Mouse (Mus musculus): ENCODE data around the gene Smg6. TPM values are rescaled to one million over a fixed set of nuclear protein-coding genes. Genes with fewer than 3 reads are reported as not detected.
"Not testable (repeated sequence)": the region's sequence is repeated elsewhere in the genome, so short reads cannot be mapped to it uniquely, and the experiment has no call there.

Smg6 gene
- total RNA-seq, 2 experiments from 2014 or later: 30.3 to 31.4 TPM

GRCm38 (mm10) chr11:74991290-74991689 lies 65.7 kb downstream of the Smg6 start:
- DNase-seq (ENCODE audit: low spot score in 2 of 2): no peak

DNA sequence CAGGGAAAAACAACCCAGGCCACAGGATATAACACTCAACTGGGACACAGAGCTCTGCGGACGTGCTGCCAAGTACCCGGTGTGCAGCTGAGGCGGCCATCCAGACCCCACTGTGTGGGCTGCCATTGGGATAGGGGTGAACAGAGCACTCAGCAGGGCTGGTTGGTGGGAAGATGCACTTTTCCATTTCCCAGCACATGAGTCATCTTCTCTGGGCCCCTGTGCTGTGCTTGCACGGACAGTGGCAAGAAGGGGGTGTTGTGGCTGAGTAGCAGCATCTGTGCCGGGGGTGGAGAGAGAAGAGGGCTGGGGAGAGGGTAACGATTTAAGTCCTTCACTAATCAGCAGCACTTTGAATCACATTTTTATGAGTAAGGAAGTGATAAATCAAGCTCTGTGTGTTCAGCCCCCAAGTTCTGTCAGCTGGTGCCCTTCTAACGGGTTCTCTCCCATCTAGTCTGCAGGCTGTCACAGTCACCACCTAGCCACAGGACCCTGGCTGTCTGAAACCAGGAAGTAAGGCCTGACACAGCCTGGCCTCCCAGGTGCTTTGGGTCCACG lies 66.9 kb downstream of the Smg6 start:
- DNase-seq (ENCODE audit: low spot score in 2 of 2): peak; percentile 62 to 75

- no peak for DNase-seq (ENCODE audit: low spot score in 2 of 2)
Measured at GRCm38 (mm10) chr11:74994141-74994540, 68.5 kb downstream of the Smg6 start.

DNA sequence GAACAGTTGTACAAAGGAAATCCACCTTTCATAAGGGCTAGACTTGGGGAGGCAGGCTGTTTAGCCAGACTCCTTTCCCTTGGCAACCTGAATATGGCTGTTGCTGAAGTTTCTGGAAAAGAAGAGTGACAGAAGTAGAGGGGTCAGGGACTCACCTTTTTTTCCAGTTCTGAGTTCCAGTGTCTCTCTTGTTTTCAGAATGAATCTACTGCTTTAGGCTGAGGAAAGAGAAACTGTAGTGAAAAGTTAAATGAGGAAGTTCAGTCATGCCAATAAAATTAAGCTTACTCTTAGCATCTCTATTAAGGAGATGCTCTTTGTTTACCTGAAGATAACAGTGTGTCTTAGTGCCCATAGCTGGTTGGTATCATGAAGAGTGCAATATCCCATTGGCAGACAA lies 69.2 kb downstream of the Smg6 start:
- DNase-seq (ENCODE audit: low spot score in 2 of 2): no peak

DNA sequence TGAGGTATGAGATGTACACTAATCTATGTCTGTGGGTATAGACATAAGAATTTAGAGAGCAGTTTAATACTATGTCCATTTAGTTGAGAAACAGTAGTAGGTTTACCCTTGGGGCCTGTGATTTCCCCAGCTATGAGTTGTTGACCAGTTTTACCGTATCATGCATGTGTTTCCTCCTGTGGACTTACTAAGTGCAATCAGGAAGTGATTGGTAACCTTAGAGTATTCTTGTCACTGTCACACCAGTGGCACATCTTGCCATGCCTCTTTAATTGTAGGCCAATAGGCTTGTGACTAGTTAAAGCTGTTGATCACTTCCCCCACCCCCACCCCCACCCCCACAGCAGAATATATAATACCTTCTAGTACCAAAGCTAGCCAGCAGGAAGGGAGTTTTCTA lies 70.9 kb downstream of the Smg6 start:
- no peak for DNase-seq (ENCODE audit: low spot score in 2 of 2)

DNA sequence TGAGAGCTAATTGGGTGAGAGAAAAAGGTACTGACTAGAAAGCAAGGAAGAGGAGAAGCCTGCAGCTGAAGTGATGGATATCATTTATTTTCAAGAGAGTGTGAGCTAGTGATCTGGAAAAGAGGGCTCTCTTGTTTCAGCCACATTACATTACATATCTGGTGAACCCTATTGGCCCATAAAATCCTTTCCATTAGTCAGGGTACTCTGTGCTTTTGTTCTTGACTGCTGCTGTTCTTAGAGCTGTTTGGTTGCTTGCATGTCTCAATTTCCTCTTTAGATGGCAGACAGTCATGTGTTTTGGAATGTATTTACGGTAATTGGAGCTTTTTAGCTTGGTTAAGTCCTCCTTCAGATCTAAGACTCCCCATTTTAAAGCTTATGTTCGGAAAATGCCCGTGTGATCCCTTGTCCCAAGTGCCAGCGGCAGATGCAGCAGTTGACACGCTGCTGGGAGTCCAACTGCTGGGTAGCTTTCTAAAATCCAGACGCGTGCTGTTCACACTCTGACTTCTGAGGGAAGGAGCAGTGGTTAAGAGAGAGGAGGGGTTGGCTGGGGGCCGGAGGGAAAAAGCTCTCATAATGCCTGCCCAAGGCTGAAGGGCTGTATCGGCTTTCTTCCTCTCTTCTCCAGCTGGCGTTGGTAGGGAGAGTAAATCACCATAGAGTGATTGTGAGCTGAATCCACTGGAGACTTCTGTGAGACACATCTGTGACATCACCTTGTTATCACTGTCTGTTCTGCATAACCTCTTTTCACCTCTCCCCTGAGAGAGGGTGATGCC lies 75.4 kb downstream of the Smg6 start:
- no peak for DNase-seq (ENCODE audit: low spot score in 2 of 2)

DNA sequence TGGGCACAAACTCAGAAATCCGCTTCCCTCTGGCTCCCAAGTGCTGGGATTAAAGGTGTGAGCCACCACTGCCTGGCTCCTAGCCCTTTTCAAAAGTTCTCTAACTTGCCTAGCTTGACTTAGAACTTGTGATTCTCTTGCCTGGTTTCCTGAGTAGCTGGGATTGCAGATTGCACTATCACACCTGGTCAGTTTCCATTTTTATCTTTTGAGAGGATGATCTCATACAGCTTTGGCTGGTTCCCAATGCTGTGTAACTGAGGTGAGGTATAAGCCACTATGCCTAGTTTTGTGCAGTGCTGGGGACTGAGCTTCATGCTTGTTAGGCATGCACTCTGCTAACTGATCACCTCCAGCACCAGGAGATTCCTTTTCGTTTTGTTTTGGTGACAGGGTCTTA lies 82.6 kb downstream of the Smg6 start:
- no peak for DNase-seq (ENCODE audit: low spot score in 2 of 2)

GRCm38 (mm10) chr11:75009537-75009936 lies 83.9 kb downstream of the Smg6 start:
- not testable (repeated sequence) for DNase-seq (ENCODE audit: low spot score in 2 of 2)

GRCm38 (mm10) chr11:75012997-75013694 lies 87.5 kb downstream of the Smg6 start:
- peak; percentile 34 to 52 for DNase-seq (ENCODE audit: low spot score in 2 of 2)

GRCm38 (mm10) chr11:75013764-75014695 lies 88.4 kb downstream of the Smg6 start:
- no peak for DNase-seq (ENCODE audit: low spot score in 2 of 2)

- no peak for DNase-seq (ENCODE audit: low spot score in 2 of 2)
Measured at GRCm38 (mm10) chr11:75014816-75015215, 89.2 kb downstream of the Smg6 start.

GRCm38 (mm10) chr11:75015453-75015871 lies 89.8 kb downstream of the Smg6 start:
- peak; percentile 32 to 33 for DNase-seq (ENCODE audit: low spot score in 2 of 2)

GRCm38 (mm10) chr11:75016309-75016860 lies 90.8 kb downstream of the Smg6 start:
- no peak for DNase-seq (ENCODE audit: low spot score in 2 of 2)

- DNase-seq (ENCODE audit: low spot score in 2 of 2): no peak
Measured at GRCm38 (mm10) chr11:75017831-75018230, 92.2 kb downstream of the Smg6 start.

DNA sequence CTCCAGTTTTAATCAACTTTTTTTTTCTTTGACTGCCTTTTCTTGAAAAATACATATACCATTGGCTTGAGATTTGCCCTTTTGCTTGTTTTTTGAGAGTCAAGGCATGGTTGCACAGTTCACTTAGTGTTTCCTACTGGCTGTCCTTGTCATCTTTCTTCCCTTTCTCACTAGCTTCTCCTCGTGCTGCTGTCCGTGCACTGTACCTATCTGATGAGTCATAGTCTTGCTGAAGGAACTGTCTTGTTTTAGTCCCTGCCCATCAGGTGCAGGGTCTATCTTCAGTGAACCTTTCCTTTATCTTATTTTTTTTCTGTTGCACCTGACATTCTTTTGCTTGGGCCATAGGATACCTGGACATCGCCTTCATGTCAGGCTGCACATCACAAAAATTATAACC lies 101.4 kb downstream of the Smg6 start:
- no peak for DNase-seq (ENCODE audit: low spot score in 2 of 2)

GRCm38 (mm10) chr11:75027616-75028015 lies 102.0 kb downstream of the Smg6 start:
- no peak for DNase-seq (ENCODE audit: low spot score in 2 of 2)

DNA sequence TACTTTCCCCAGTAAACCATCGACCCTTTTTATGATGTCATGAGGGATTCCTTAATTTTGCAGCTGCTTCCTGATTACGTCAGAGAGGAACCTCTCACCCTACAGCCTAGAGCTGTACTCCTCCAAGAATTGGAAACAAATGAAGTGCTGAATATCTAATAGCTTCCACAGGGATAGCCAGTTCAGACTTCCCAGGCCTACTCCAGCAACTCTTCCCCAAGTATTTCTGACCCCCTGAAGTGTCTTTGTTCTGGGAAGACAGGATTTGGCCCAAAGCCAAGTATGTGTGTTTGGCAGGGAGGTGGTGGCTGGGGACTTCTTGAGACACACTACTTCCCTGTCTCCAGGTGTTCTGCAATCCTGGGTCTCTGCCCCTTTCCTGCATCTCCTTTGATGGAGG lies 105.6 kb downstream of the Smg6 start:
- DNase-seq (ENCODE audit: low spot score in 2 of 2): no peak

GRCm38 (mm10) chr11:75032946-75033345 lies 107.3 kb downstream of the Smg6 start:
- no peak for DNase-seq (ENCODE audit: low spot score in 2 of 2)

DNA sequence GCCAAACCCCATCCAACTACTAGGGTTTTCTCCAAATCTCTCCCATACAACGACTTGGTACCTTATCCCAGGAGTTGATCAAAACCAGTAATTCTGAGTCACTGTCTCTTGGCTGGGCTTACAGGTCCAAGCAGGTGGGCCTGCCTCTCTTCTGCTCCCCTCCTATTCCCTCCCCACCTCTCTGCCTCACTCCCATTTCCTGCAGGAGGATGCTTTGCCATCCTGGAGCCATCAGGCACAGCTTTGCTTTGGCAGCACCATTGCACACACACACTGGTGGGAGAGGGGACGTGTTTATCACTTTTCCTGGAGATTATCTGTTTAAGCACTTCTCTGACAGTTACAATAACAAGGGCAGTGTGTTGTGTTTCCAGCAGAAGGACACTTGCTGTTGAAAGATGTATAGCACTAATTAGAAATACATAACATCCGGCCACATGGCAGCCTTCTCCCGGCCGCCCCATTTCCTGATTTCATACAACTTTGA lies 108.0 kb downstream of the Smg6 start:
- DNase-seq (ENCODE audit: low spot score in 2 of 2): no peak

DNA sequence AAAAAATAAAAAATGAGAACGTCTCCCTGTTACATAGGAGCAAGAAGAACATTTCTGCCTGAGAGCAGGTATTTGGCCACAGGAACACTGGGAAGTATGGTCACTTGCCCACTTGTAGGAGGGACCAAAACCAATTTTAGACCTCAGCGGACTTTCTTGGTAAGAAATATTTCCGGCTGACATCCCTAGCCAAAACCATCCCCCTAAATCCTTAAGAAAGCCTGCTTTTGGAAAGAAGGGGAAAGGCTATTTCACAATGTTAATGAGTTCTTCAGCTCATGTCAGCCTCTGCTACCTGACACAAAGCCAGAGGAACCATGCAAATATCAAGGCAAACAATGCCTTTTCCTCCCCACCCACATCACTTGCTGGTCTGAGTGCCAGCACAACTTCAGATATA lies 108.5 kb downstream of the Smg6 start:
- no peak for DNase-seq (ENCODE audit: low spot score in 2 of 2)

GRCm38 (mm10) chr11:75044333-75044732 lies 118.7 kb downstream of the Smg6 start:
- DNase-seq (ENCODE audit: low spot score in 2 of 2): no peak
